Mouse (Mus musculus) retina, postnatal 1 day (tissue): Measurements from ENCODE around the gene Gabrb3.
A peak's percentile ranks its signal among the peaks of the same experiment; 100 is the strongest.

Experiments used
- DNase-seq: peaks from one replicate; pipeline ENCODE4 v3.0.0-alpha.2; 2012

Gabrb3 gene

DNA sequence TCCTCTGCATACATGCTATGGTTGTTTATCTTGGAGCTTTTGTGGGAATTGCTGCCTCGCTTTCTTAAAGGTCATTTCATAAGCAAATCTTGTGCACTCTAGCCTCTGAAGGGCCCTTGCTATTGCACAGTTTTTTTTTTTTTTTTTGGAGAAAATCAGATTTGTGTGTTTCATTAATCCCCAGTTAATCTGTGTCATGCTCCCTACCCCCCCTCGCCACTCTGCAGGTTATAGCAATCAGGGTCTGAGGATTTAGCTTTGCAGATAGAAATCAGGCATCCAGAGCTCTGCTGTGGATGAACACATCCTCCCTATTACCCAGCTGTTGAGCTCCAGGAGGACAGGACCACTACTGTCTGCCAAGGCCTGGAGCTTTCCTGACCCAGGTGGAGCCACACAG, at the start of gene Gabrb3:
Gabrb3 (plus strand) TSS at position 301 of the 400 bp plus-strand sequence.
- peak; percentile 33 for DNase-seq

DNA sequence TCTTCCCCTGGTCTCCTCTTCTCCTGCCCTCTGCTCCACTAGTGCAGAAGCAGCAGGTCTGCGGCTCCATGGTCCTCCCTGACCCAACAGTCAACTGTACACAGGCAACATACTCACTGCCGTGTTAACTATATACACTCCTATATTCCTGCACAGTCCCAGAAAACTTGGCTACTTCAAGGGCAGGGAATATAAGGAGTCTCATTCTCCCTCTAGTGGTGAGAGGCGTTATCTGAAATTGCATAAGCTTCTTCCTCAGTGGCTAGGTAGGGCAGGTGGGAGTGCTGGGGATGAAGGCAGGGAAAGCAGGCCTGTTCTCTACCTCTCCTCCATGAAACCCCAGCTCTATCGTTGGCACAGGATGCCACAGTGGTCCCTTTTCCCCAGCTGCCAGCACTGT, 35.4 kb upstream of the Gabrb3 start:
- DNase-seq, result peak; percentile 77

DNA sequence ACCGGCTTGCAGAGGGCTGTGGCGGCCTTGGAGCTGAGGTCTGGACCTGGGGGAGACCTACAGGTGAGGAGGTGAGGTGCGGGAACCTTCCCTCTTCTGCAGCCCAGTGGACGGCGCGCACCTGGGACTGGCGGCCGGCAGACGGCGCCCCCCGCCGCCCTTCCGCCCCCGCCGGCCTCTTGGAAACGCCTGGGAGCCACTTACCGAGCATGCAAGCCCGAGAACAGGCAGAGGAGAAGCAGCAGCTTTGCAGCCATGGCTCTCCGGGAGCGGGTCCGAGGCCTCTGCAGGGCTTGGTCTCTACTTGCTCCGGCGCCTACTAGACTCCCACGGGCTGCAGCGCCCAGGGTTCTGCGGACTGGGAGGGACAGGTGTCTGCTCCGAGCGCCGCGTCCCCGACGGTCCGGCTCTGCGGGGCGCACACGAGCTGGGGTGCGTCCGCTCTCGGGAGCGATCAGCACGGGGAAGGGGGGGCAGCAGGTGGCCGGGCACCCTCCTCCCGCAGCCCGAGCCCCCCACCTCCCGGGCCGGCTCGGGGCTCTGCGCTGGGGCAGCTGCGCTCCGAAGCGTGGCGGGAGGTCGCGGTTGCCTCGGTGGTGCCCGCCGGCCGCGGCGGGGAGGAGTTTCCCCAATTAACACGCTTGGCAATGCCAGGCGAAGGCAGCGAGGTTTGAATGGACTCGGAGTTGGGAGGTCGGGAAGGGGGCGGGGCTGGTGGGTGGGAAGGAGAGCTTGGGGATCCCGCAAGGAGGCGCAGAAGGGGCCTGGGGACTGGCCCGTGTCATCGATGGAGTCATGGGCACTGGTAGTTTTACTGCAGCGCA, 32.8 kb upstream of the Gabrb3 start, which contains the start of gene Gabrg3:
Gabrg3 (minus strand) TSS at position 672 of the 824 bp plus-strand sequence.
- peak; percentile 90 for DNase-seq

DNA sequence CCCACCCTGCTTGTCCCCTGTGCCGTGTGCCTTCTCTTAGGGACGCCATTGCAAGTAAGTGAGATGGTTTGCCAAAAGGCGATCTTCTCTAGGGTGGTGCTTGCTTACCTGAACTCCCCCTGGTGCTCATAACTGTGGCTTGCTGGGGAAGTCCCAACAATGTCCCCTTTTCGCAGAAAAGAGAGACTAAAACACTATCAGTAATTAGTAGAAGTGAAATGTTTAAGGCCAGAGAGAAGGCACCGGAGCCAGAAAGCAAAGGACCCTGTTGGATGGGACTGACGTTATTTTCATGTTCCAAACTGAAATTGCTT, 32.2 kb upstream of the Gabrb3 start:
- DNase-seq, result no peak

DNA sequence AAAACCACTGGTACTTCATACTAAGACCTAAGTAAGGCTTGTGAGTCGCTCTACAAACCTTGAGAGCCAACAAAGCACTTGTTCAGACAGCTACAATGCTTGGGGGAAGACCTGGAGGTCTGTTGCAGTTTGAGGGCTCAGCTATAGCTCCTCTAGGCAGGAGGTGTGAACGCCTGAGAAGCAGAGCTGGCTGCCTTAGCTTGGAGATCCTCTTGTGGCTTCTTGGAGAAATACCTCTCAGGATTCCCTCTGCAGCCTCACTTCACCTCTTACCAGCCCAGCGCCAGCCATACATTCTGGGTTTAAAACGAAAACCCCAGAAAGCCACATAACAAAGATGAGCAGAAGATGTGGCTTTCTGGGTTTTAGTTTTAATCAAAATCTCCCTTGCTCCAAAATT, 29.4 kb upstream of the Gabrb3 start:
- DNase-seq, result peak; percentile 5

DNA sequence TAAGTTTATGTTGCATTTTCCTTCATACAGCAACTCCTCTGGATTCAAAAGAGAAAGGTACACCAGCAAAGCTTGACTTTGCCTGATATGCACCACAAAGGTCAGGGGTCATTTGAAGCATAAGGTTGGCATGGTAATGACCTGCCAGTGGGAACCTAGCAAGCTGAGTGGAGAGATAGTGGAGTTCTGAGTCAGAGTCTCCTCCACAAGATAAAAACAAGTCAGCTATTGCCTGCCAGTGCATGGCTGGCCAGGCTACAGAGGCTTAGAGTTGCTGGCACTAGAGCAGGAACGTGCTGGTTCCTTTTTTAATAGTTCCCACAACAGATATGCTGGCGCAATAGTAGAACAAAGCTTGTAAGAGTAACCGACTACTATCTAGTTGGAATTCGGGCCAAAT, 25.9 kb upstream of the Gabrb3 start:
- no peak for DNase-seq

DNA sequence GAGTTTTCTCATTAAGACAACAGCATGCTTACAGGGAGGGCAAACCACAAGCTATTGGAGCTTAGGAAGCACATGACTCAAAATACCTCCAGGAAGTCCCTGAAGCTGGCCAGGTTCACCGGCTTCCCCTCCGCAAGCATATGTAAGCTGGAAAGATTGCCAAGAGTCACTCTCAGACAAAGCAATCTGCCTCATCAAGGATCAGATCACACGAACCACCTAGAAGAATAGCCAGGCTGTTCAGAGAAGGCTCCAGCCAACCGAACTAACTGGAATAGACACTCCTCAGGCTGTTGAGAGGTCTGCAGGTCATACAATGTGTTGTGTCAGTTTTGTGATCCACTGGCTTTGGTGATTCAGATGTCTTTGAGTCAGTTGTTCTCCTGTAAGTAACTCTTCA, 8.3 kb upstream of the Gabrb3 start:
- DNase-seq, result peak; percentile 18

DNA sequence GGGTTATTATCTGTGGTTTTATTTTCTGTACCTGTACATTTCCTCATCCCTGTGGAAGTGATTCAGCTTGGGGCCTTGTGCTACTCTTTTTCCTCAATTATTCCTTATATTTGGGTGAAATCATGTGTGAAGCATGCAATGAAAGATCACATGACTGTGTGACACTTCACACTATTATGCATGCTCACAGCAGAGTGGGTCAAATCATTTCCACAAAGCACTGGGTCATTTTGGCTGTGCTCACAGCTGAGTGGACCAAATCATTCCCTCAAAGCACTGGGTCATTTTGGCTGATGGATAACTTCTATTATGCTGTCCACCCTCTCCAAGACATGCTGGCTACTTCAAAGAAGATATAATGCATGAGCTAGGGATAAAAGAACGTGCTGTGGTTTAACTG, 6.6 kb upstream of the Gabrb3 start:
- no peak for DNase-seq

DNA sequence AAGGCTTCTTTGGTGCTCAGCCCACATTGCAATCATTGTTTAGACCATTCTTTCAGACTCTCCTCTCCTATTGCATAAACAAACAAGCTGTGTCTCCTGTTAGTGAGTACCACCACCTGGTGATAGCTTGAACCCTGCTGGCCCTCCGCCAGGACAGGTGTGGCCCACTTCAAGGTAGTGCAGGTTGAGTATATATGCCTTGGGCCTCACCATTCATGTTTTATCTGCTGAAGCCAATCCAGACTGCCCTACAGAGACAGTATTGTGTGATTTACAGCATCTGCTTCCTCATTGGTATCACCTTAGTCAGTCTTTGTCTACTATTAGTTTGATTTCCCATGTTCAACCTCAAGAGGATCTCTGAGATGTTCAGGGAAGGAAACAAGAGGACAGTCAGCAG, 1.6 kb downstream of the Gabrb3 start:
- no peak for DNase-seq

DNA sequence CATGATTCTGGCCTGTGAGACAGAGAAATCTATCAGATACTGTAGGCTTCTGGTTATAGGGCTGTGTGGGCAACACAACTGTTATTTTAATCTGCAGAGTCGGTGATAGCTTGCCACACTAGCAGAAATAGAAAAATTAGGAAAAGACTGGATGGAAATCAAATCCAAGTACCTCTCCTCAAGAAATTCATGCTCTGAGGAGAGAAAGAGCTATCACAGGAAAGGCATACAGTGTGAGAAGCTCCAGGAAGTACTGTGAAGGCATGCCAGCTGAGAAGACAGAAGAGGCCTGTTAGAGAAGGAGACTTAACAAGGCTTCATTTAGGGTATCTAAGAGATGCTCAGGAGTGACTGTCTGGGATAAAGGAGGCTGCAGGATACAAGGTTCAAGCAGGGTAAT, 3.2 kb downstream of the Gabrb3 start:
- DNase-seq, result no peak

DNA sequence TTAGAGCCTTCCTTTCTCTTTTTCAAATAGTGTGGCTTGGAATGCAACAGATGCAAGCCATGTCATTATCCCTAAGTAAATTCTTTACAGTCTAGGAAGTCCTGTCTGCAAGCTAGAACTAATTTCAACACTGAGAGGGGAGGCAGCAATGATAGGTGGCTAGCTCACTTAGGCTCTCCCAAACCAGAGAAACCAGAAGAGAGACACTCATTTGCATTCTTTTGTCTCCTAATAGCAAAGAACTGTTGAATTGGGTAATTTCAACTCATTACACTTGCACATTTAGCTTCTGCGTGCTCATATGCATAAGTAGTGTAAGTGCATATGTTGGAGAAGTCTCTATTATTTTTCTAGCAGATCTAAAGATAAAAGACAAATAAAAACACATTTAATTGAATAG, 28.7 kb downstream of the Gabrb3 start:
- no peak for DNase-seq

DNA sequence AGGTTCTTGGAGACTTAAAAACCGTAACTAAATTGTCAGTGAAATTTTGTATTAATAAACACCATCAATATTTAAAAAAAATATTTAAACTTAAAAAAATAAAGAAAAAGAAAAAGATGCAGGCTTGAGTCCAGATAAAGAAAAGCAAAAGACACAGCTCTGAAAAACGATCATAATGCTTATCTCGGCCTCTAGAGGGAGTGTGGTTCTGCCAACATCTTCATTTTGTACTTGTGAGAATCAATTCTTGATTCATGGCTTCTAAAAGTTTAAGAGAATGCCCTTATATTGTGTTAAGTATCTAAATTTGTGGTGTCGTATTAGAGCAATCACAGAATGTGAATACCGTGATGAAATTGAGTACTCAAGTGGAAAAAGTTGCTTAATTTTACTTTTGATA, 40.9 kb downstream of the Gabrb3 start:
- no peak for DNase-seq

DNA sequence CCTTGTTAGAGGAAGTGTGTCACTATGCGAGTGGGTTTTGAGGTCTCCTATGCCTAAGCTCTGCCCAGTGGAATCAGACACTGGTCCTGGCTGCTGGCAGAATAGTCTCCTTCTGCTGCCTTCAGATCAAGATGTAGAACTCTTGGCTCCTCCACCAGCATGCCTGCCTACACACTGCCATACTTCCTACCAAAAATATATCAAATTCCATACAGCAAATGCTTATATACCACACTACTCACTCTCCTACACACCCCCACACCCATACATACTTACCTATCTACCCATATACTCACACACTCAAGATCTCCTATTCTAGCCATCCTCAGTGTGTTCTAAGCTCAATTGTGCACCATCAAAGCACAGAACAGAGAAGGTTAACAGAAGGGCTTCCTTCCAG, 51.8 kb downstream of the Gabrb3 start:
- no peak for DNase-seq

DNA sequence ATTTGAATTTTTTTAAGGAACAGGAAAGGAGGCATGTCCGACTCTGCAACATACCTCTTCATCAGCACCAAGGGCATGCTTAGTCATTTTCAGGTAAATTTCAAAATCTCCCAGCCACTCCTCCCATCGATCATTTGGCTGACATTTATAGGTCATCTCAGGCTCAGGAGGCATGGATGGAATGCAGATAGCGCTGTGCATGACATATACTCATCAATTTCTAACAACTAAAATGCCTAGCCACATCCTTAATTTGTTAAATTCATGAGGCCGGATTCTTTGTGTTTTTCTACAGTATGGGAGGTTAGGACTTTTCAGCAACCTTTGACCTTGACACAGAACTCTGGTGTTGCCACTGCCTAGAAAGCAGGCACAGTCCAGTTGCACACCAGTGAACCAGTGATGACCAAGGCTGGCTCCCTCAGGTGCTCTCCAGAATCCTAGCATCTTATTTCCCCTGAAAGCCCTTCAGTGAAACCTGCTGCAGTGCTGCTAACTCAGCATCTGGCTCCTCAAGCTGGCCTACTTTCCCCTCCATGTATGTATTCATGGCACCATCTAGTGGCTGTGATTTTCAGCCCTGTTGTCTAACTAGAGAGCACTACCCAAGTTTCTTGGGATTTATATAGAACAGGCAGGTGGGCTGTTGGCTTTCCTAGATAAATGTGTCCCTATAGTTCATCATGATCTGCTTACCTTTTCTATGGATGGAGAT, 54.5 kb downstream of the Gabrb3 start:
- DNase-seq, result peak; percentile 82

DNA sequence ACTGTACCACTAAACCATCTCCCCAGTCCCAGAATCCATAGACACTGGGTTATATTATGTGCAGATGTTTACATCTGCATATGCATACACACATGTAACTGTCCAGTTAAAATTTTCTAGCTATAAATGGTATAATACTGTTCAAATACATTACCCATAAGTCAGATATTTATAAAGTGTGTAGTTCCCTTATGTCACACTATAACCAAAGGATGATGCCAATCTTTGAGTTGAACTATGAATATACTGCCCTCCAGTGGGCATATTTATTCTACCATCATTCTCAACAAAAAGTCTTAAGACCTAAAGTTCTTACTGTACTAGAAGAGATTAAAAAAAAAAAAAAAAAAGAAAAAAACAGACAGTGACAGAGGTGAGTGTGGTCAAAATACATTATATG, 63.4 kb downstream of the Gabrb3 start:
- DNase-seq, result peak; percentile 47

DNA sequence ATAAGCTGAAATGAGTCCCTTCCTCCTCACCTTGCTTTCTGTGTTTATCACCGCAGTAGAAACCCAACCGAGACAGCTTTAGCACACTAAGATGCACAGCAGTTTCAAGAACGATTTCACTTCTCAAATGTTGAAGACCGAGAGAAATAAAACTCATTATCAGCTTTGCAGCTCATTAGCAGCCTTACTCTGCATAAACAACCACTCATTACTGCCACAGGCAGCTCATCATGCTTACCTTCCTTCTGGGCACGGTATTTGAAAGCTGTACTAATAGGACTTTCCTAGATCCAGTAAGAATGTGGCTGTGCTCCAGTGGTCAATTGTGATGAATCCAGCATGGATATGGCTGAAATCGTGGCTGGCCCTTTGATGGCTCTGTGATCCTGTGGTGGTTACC, 67.4 kb downstream of the Gabrb3 start:
- DNase-seq, result peak; percentile 2

DNA sequence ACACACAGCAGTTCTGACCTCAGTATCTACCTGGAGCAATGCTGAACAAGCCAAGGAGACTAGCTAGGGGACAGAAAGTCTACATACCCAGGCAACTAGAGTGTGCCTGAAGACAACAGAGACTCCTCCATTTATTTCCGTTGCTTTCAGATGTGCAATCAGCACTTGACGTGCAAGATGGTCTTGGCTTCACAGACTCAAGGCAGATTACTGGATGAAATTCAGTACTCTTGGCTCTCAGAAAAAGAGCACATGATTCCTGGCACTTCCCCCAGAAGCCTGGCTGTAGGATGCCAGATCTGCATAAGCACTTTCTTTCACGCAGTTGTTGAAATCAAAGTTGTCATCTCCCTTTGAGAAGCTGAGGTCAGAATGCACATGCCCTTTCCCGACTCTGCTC, 72.3 kb downstream of the Gabrb3 start:
- no peak for DNase-seq

DNA sequence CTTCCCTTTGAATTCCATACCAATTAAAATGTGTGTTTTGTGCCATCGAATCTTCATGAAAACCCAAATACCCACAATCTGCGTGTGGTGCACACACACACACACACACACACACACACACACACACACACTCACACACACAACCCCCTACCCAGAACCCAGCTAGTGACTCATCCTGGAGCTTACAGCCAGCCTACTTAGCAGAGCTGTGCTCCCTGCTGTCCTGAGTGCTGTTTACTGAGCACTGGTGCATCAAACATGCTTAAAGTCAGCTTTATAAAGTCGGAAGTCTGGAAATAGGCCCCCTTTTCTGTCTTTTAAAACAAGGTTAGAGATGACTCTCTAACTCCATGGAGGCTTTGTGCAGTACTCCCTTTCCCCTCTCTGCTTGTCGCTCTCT, 83.3 kb downstream of the Gabrb3 start:
- no peak for DNase-seq

DNA sequence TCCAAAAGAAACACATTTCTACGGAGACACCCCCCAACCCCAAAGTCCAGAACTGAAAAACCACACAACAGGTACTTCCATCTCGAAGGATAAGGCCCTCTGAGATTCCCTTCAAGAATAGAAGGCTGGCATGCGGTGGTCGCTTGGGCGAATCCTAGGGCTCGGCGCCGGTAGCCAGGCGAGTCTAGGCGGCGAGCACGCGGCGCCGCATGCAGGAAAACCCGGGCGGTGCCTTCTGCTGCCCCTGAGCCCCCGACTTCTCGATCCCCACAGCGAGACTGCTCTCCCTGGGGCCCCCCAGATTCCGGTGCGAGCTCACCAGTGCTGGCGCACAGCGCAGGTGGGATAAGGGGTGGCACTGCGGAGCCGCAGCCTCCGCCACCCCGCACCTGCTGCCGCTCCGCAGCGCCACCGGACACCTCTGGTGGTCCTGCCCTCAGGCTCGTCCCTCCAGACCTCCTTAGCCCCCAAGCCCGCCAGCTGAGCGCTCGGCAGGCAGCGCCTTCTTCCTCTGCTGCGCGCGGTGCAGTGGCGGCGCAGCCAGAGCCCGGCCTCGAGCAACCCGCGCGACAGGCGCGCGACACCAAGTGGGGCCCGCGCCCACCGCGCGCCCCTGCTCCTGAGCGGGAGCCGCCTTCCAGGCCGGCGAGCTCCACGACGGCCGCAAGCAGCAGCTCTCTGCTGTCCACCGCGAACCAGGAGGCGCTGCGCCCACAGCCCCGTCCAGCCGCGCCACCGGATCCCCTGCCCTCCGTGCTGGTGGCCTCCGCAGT, 89.6 kb downstream of the Gabrb3 start:
- DNase-seq, result peak; percentile 38

DNA sequence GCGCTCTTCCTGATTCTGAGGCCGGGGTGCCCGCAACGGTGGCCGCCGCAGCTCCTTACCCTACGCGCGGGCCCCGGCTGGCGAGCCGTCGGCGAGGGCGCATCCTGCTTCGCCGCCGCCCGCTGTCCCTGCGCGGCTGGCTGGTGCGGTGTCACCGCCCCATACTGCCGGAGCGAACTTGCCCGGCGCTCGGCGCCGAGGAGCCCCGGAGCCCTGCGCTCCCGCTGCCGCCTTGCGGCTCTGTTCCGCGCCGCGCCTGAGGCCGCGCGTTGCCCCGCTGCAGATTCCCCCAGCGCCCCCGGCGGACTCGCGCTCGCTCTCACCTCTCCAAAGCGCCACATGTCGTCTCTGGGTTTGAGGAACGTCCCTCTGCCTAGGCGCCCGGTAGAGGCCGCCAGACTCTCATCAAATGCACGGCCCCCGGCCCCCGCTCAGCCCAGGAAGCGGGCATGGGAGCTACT, 90.2 kb downstream of the Gabrb3 start, which contains the start of gene Gabra5:
Gabra5 (minus strand) TSS at position 379 of the 461 bp plus-strand sequence.
- DNase-seq, result peak; percentile 60

DNA sequence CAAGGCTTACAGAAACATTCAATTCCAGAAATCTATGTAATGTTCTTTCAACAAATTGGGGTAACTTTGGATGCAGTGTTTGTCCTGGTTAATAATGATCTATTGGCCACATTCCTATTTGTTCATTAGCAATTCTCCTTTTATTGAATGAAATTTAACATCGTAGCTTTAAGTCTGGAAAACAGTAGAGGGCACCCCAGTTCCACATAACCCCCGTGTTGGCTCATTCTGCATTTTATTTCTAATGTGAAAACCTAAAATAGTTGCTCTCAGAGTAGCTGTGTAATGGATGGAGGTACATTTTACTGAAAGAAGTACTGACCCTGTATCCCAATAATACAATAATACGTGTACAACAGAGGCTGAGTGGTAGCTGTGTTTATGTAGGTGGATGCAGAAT, 93.5 kb downstream of the Gabrb3 start:
- DNase-seq, result peak; percentile 14

DNA sequence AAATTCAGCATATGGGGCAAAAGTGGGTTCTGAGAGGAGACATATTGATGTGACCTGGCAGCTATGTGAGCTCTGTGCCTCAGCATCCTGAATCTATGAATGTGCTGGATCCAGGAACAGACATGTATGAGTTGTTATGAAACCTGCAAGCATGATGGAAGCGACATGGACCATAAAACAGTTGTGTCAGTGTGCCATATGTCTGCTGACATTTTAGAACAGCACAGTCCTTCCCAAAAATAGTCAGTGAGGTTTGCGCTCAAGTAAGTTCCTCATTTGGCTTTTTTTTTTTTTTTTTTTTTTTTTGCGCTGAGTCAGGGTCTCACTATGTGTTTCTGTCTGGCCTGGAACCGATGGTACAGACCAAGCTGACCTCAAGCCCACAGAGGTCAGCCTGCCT, 110.0 kb downstream of the Gabrb3 start:
- DNase-seq, result no peak

DNA sequence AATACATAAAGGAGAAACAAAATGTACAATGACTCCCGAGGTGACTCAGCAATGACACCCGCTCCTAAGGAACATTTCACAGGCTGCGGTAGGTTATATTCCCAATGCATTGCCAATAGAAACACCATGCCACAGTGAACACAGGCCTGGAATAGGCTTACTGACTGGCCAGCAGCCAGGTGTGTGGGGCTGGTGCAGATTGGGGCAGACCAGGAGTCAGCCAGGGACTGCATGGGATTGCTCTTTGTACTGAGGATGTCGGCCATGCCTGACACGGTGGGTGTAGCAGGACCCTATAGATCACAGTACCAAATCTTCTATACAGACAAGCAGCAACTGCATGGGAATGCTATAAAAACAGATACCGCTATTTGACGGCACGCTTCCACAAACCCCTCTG, 110.5 kb downstream of the Gabrb3 start:
- DNase-seq, result no peak

DNA sequence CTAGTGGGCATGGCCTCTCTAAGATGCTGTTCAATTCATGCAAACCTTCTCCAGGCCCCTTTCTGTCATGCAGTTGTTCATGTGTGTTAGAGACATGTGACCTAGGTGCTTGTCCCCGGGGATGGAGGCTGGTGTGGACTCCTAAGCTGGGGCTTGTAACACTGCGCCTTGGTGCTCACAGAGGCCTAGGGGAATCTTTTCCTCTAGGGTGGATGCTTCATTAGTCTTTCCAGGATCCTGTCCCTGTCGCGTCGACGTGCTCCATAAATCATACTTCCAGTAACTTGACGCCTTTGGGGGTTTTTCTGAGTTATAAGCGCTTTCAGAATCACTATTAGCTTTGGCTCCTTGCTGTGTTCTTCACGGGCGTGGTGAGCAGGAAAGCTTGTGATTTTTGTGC, 113.2 kb downstream of the Gabrb3 start:
- DNase-seq, result no peak
